Mouse (Mus musculus): ENCODE measurements around the gene Lamb3. TPM values are rescaled to one million over a fixed set of nuclear protein-coding genes. Genes with fewer than 3 reads are reported as not detected.

The Lamb3 gene
- total and polyA plus RNA-seq, 2 experiments, result 1.6 to 2.0 TPM

DNA sequence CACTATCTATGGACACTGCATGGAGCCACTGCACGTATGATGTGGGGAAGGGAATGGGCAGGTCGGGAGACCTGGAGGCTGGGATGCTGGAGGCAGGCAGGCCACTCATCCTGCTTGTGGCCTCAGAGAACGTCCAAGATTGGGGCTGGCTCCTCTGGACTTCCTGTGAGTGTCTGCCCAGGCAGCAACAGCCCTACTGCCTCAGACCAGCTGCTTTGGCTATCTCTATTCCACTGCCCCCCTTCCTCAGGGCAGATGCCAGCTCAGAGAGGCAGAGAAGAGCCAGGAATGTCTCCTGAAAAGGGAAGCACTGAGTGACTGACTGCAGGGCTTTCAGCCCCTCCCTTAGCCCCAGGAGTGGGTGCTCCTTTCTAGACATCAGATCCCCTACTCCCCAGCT is 139.4 kb downstream of the Lamb3 start:
- no peak overlapping the region for H3K27ac ChIP-seq (replicated peaks; ENCODE audit: insufficient read depth, low read depth, low read length)
- no peaks in the 10 kb centered on the region for H3K27me3 ChIP-seq (ENCODE audit: control insufficient read depth, insufficient read depth, low read length)
- H3K79me2 ChIP-seq (ENCODE audit: control insufficient read depth, insufficient read depth, low read length), result no peaks in the 10 kb centered on the region
- 64% methylated on average over 3 of the region's 3 CpGs for WGBS
- H3K9ac ChIP-seq (ENCODE audit: low read depth, low read length), result no peak overlapping the region
- no peak for DNase-seq (ENCODE audit: extremely low read depth, low read depth, low spot score)
- no peaks in the 10 kb centered on the region for H3K36me3 ChIP-seq (ENCODE audit: control insufficient read depth, insufficient read depth, low read length)
- H3K4me3 ChIP-seq (ENCODE audit: insufficient read depth, low read depth, low read length), result no peak overlapping the region
- no peaks in the 10 kb centered on the region for H3K4me1 ChIP-seq (ENCODE audit: control insufficient read depth, insufficient read depth, low read length)
- TF ChIP-seq CTCF (IDR thresholded peaks at IDR 0.05; ENCODE audit: low read depth, low read length), result no peak
- no peak for TF ChIP-seq POLR2A (IDR thresholded peaks at IDR 0.05; ENCODE audit: extremely low read depth, insufficient read depth, low read length)

DNA sequence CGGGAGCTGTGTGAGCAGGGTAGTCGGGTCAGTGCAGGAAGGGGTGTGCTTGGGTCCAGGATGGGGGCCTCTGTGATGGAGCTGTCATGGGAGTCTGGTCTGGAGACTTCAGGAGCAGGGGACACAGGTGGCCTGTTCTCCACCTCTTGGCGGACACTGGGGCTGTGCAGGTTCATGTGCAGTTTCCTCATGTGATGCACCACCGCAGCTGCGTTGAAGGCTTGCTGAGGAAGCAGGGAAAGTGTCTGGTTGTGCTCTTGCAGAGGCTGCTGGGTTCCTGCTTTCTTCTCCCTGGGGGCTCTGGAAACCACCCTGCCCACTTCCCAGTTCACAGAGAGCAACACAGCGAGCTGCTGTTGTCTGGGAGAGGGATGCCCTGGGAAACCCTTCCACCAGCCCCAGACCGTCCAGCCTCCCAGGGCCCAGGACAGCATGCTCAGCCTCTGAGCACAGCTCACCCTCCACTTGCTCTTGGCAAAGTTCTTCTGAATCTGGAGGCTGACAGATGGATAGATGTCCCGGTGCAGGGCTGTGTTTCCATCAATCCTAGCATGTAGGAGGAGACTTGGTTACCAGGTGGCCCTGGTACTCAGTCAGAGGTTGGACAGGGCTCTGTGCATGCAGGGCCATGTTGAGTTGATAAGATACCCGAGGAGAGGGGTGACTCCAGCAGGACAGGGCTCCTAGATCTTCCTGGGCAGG is 140.9 kb downstream of the Lamb3 start:
- H3K36me3 ChIP-seq (ENCODE audit: control insufficient read depth, insufficient read depth, low read length), result no peaks in the 10 kb centered on the region
- no peaks in the 10 kb centered on the region for H3K4me1 ChIP-seq (ENCODE audit: control insufficient read depth, insufficient read depth, low read length)
- no peaks in the 10 kb centered on the region for H3K27me3 ChIP-seq (ENCODE audit: control insufficient read depth, insufficient read depth, low read length)
- no peaks in the 10 kb centered on the region for H3K79me2 ChIP-seq (ENCODE audit: control insufficient read depth, insufficient read depth, low read length)
- H3K9ac ChIP-seq (ENCODE audit: low read depth, low read length), result no peak overlapping the region
- no peak overlapping the region for H3K27ac ChIP-seq (replicated peaks; ENCODE audit: insufficient read depth, low read depth, low read length)
- no peak overlapping the region for H3K4me3 ChIP-seq (ENCODE audit: insufficient read depth, low read depth, low read length)
- TF ChIP-seq POLR2A (IDR thresholded peaks at IDR 0.05; ENCODE audit: extremely low read depth, insufficient read depth, low read length) (no peak), CTCF (IDR thresholded peaks at IDR 0.05; ENCODE audit: low read depth, low read length) (no peak)
- 85% methylated on average over 9 of the region's 9 CpGs for WGBS
- DNase-seq (ENCODE audit: extremely low read depth, low read depth, low spot score), result no peak

DNA sequence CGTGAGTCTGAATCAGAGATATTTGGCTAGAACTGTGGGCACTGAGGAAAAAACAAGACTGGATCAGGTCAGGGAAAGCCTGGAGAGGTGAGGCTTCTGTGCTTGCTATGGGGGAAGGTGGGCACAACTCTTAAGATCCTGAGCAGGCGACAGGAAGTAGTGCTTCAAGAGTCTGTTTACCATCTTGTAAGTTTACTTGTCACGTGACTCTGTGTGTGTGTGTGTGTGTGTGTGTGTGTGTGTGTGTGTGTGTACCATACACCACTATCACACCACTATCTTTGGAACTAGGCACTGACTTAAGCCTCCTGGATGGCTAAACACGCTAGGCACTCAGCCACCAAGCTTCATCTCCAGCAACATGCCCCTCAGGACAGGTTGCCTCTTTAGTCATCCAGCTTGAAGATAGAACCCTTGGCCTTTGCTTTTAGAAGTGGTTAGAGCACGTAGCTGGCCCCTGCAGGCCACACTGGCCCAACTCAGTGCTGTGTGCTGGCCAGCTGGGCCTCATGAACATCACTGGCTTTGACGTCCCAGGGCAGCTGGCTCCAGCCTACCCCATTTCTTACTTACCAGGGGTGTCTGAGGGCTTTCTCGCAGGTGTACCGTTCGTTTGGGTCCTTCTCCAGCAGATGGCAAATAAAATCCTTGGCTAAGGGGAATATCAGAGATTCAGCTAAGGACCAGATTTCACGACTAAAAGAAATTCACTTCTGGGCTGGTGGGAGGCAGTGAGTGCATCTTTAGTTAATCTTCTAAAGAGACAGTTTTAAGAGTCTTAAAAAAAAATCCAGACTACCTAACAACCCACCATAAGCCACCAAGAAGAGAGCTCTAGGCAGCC is 142.4 kb downstream of the Lamb3 start:
- no peaks in the 10 kb centered on the region for H3K4me1 ChIP-seq (ENCODE audit: control insufficient read depth, insufficient read depth, low read length)
- no peak for DNase-seq (ENCODE audit: extremely low read depth, low read depth, low spot score)
- H3K27me3 ChIP-seq (ENCODE audit: control insufficient read depth, insufficient read depth, low read length), result no peaks in the 10 kb centered on the region
- H3K4me3 ChIP-seq (ENCODE audit: insufficient read depth, low read depth, low read length), result no peak overlapping the region
- TF ChIP-seq POLR2A (IDR thresholded peaks at IDR 0.05; ENCODE audit: extremely low read depth, insufficient read depth, low read length), result no peak
- TF ChIP-seq CTCF (IDR thresholded peaks at IDR 0.05; ENCODE audit: low read depth, low read length), result no peak
- 86% methylated on average over 10 of the region's 10 CpGs for whole genome bisulfite sequencing
- no peak overlapping the region for H3K9ac ChIP-seq (ENCODE audit: low read depth, low read length)
- H3K79me2 ChIP-seq (ENCODE audit: control insufficient read depth, insufficient read depth, low read length), result no peaks in the 10 kb centered on the region
- H3K27ac ChIP-seq (replicated peaks; ENCODE audit: insufficient read depth, low read depth, low read length), result no peak overlapping the region
- no peaks in the 10 kb centered on the region for H3K36me3 ChIP-seq (ENCODE audit: control insufficient read depth, insufficient read depth, low read length)

DNA sequence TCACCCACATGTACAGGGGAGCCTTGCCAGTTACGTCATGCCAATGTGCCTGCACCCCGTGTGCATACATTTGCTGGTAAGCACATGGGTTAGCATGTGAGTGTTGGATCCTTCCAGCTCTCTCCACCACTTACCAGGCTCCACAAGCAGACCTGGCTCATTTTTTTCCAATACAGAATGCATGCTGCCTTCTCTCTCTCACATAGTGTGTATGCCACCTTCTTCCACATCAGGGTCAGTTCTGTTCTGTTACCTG is 143.0 kb downstream of the Lamb3 start:
- Histone ChIP-seq H3K4me1 (ENCODE audit: control insufficient read depth, insufficient read depth, low read length) (no peaks in the 10 kb centered on the region), H3K9ac (ENCODE audit: low read depth, low read length) (no peak overlapping the region), H3K79me2 (ENCODE audit: control insufficient read depth, insufficient read depth, low read length) (no peaks in the 10 kb centered on the region), H3K4me3 (ENCODE audit: insufficient read depth, low read depth, low read length) (no peak overlapping the region), H3K27ac (replicated peaks; ENCODE audit: insufficient read depth, low read depth, low read length) (no peak overlapping the region), H3K36me3 (ENCODE audit: control insufficient read depth, insufficient read depth, low read length) (no peaks in the 10 kb centered on the region), H3K27me3 (ENCODE audit: control insufficient read depth, insufficient read depth, low read length) (no peaks in the 10 kb centered on the region)
- 85% methylated on average over 2 of the region's 2 CpGs for WGBS
- TF ChIP-seq POLR2A (IDR thresholded peaks at IDR 0.05; ENCODE audit: extremely low read depth, insufficient read depth, low read length) (no peak), CTCF (IDR thresholded peaks at IDR 0.05; ENCODE audit: low read depth, low read length) (no peak)
- DNase-seq (ENCODE audit: extremely low read depth, low read depth, low spot score), result no peak

DNA sequence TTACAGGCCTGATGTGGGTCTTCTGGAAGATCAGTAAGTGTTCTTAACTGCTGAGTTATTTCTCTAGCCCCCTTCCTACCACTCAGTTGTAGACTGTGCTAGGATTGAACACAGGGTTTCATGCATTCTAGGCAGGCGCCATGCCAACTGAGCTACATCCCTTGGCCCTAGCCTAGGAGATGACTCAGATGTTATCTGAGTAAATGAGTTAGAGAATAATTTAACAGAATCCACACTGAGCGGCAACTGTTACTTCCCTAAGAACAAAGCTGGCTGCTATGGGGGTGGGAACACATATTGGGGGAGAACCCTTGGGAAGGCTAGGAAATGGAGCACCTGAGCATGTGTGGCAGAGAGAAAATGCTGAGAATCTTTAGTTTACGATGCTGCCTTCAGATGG is 144.1 kb downstream of the Lamb3 start:
- Histone ChIP-seq H3K4me3 (ENCODE audit: insufficient read depth, low read depth, low read length) (no peak overlapping the region), H3K79me2 (ENCODE audit: control insufficient read depth, insufficient read depth, low read length) (no peaks in the 10 kb centered on the region), H3K36me3 (ENCODE audit: control insufficient read depth, insufficient read depth, low read length) (no peaks in the 10 kb centered on the region), H3K27me3 (ENCODE audit: control insufficient read depth, insufficient read depth, low read length) (no peaks in the 10 kb centered on the region), H3K9ac (ENCODE audit: low read depth, low read length) (no peak overlapping the region), H3K27ac (replicated peaks; ENCODE audit: insufficient read depth, low read depth, low read length) (no peak overlapping the region), H3K4me1 (ENCODE audit: control insufficient read depth, insufficient read depth, low read length) (no peaks in the 10 kb centered on the region)
- TF ChIP-seq POLR2A (IDR thresholded peaks at IDR 0.05; ENCODE audit: extremely low read depth, insufficient read depth, low read length) (no peak), CTCF (IDR thresholded peaks at IDR 0.05; ENCODE audit: low read depth, low read length) (no peak)
- no peak for DNase-seq (ENCODE audit: extremely low read depth, low read depth, low spot score)
- WGBS, result 86% methylated on average over 3 of the region's 3 CpGs

DNA sequence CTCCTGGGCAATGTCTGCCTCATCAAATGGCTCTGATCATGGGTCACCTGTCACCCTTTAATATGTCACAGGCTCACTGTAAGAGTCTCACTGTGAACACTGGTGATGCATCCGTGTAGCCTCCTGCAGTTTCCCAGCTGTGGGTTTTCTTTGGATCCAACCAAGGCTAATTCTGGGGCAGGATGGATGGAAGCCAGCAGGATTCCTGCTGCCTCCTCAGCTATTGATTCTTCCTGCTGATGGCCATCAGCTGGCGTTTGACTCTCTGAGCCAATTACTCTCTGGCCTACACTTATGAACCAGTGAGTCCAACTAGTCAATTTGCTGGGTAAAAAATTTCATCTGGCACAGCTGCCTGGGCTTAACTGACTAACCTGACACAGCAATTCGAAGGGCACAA is 151.7 kb downstream of the Lamb3 start:
- WGBS, result 45% methylated on average over 3 of the region's 3 CpGs
- no peaks in the 10 kb centered on the region for H3K4me1 ChIP-seq (ENCODE audit: control insufficient read depth, insufficient read depth, low read length)
- no peaks in the 10 kb centered on the region for H3K79me2 ChIP-seq (ENCODE audit: control insufficient read depth, insufficient read depth, low read length)
- H3K27ac ChIP-seq (replicated peaks; ENCODE audit: insufficient read depth, low read depth, low read length), result no peak overlapping the region
- peak; percentile 22 for DNase-seq (ENCODE audit: extremely low read depth, low read depth, low spot score)
- H3K36me3 ChIP-seq (ENCODE audit: control insufficient read depth, insufficient read depth, low read length), result no peaks in the 10 kb centered on the region
- TF ChIP-seq POLR2A (IDR thresholded peaks at IDR 0.05; ENCODE audit: extremely low read depth, insufficient read depth, low read length) (no peak), CTCF (IDR thresholded peaks at IDR 0.05; ENCODE audit: low read depth, low read length) (no peak)
- no peaks in the 10 kb centered on the region for H3K27me3 ChIP-seq (ENCODE audit: control insufficient read depth, insufficient read depth, low read length)
- no peak overlapping the region for H3K9ac ChIP-seq (ENCODE audit: low read depth, low read length)
- no peak overlapping the region for H3K4me3 ChIP-seq (ENCODE audit: insufficient read depth, low read depth, low read length)

Measured in liver, adult 2 months (tissue).